7 mouse cellular contexts compared by ENCODE assay signal in the genomic region with DNA sequence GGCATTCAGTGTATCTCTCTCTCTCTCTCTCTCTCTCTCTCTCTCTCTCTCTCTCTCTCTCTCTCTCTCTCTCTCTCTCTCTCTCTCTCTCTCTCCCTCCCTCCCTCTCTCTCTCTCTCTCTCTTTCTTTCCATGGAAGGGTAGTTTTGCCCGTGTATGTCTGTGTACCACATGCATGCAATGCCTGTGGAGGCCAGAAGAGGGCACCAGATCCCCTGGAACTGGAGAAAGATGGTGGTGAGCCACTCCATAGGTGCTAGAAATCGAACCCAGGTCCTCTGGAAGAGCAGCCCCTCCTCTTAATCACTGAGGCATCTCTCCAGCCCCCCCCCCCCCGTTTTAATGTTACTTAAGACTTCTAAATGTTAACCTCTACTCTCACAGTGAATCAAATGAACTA. TPM values are rescaled to one million over a fixed set of nuclear protein-coding genes. Genes with fewer than 3 reads are reported as not detected.
A peak's percentile ranks its signal among the peaks of the same experiment; 100 is the strongest.
DNase-seq lines count a peak whose midpoint lies in the region; ATAC-seq and TF ChIP-seq lines count a peak whose summit lies in the region.
"Not testable (repeated sequence)": the region's sequence is repeated elsewhere in the genome, so short reads cannot be mapped to it uniquely, and the experiment has no call there.

No protein-coding gene starts in this region.

- not testable (repeated sequence) for TF ChIP-seq EP300 in ES-Bruce4 (IDR thresholded peaks at IDR 0.05; ENCODE audit: insufficient read depth, low read depth, low read length)

- not testable (repeated sequence) for H3K9me3 ChIP-seq in ES-Bruce4 (replicated peaks; ENCODE audit: control insufficient read depth, insufficient read depth, low read length, poor library complexity, severe bottlenecking); forebrain, postnatal 0 days (ENCODE audit: low read length); intestine, postnatal 0 days (ENCODE audit: control insufficient read depth)

- not testable (repeated sequence) for ATAC-seq in forebrain, postnatal 0 days; intestine, postnatal 0 days
- 0 out of 2 replicates have a peak, but pooled peaks have one; percentile 40 for ATAC-seq in megakaryocyte, adult 5-6 weeks (ENCODE audit: poor library complexity, severe bottlenecking)

- TF ChIP-seq CTCF in ES-Bruce4 (IDR thresholded peaks at IDR 0.05; ENCODE audit: low read depth, low read length), result peak; percentile 81
- TF ChIP-seq CTCF in forebrain, postnatal 0 days (IDR thresholded peaks at IDR 0.05; ENCODE audit: low read depth), result peak; percentile 43
- TF ChIP-seq CTCF in intestine, postnatal 0 days (IDR thresholded peaks at IDR 0.05; ENCODE audit: low read depth), result peak; percentile 71
- TF ChIP-seq CTCF in testis, adult 2 months (IDR thresholded peaks at IDR 0.05; ENCODE audit: control insufficient read depth, insufficient read depth, insufficient replicate concordance, low read depth, low read length), result peak; percentile 78; the same call in 1 of the 2 replicates

- H3K27me3 ChIP-seq in ES-Bruce4 (ENCODE audit: control insufficient read depth, insufficient read depth, low read length, poor library complexity, severe bottlenecking); forebrain, postnatal 0 days (ENCODE audit: insufficient read depth, low read length); intestine, postnatal 0 days (replicated peaks; ENCODE audit: control insufficient read depth, insufficient read depth, low read length); testis, adult 2 months (ENCODE audit: control insufficient read depth, insufficient read depth, low read length): not testable (repeated sequence)

- not testable (repeated sequence) for H3K36me3 ChIP-seq in ES-Bruce4 (ENCODE audit: control insufficient read depth, insufficient read depth, low read length, poor library complexity, severe bottlenecking); forebrain, postnatal 0 days (ENCODE audit: insufficient read depth); intestine, postnatal 0 days (ENCODE audit: control insufficient read depth, insufficient read depth); testis, adult 2 months (ENCODE audit: control insufficient read depth, insufficient read depth, low read length)

- H3K27ac ChIP-seq in ES-Bruce4 (ENCODE audit: insufficient read depth, low read length); forebrain, postnatal 0 days (ENCODE audit: low read depth, low read length); intestine, postnatal 0 days (ENCODE audit: low read depth, low read length); testis, adult 2 months (ENCODE audit: control insufficient read depth, insufficient read depth, low read depth, low read length): not testable (repeated sequence)

- H3K4me3 ChIP-seq in ES-Bruce4 (ENCODE audit: low read depth, low read length); forebrain, postnatal 0 days (ENCODE audit: low read depth, low read length); intestine, postnatal 0 days (ENCODE audit: low read depth, low read length); testis, adult 2 months (ENCODE audit: control insufficient read depth, low read depth, low read length): not testable (repeated sequence)

- not testable (repeated sequence) for H3K4me1 ChIP-seq in ES-Bruce4 (ENCODE audit: control insufficient read depth, insufficient read depth, low read length); forebrain, postnatal 0 days (ENCODE audit: insufficient read depth); intestine, postnatal 0 days (replicated peaks; ENCODE audit: control insufficient read depth, insufficient read depth, low read length); testis, adult 2 months (ENCODE audit: control insufficient read depth, insufficient read depth, low read length)

- 39% methylated on average over 3 of the region's 3 CpGs for WGBS in forebrain, postnatal 0 days
- WGBS in intestine, postnatal 0 days, result 60% methylated on average over 3 of the region's 3 CpGs

- not testable (repeated sequence) for TF ChIP-seq POLR2A in ES-Bruce4 (IDR thresholded peaks at IDR 0.05; ENCODE audit: insufficient read depth, low read length); testis, adult 2 months (IDR thresholded peaks at IDR 0.05; ENCODE audit: control insufficient read depth, low read depth, low read length)

- not testable (repeated sequence) for H3K4me2 ChIP-seq in forebrain, postnatal 0 days (ENCODE audit: low read depth); intestine, postnatal 0 days (replicated peaks; ENCODE audit: low read depth)

- H3K9ac ChIP-seq in ES-Bruce4 (ENCODE audit: low read depth, poor library complexity, severe bottlenecking); forebrain, postnatal 0 days; intestine, postnatal 0 days (ENCODE audit: low read depth, low read length): not testable (repeated sequence)

- DNase-seq in adrenal gland, postnatal 14 days, result peak; percentile 22
- DNase-seq in forebrain, postnatal 0 days, result not testable (repeated sequence)
- peak; percentile 12 for DNase-seq in liver

RNA-seq across cellular contexts. Expression of a gene that starts 39.1 kb away (rescaled TPM):
- 45.3 and 47.6 TPM in 2 replicates for polyA plus RNA-seq in ES-Bruce4 (2011; ENCODE audit: insufficient read depth, insufficient read length, low read depth, missing spikeins)
- total RNA-seq in adrenal gland, postnatal 14 days (2021), result 15.9 and 17.0 TPM in 2 replicates
- 19.1 and 25.9 TPM in 2 replicates for total RNA-seq in forebrain, postnatal 0 days (2014; rRNA removed)
- polyA plus RNA-seq in forebrain, postnatal 0 days (2015; fragmentation: Nextera tagmentation; extraction: Ambion mirVana), result 18.1 and 22.5 TPM in 2 replicates
- polyA plus RNA-seq in intestine, postnatal 0 days (2015; fragmentation: Nextera tagmentation; extraction: Ambion mirVana), result 9.6 TPM in 2 replicates
- total RNA-seq in megakaryocyte, adult 5-6 weeks (2015), result 33.2 and 48.0 TPM in 2 replicates
- total RNA-seq in megakaryocyte, adult 5-6 weeks (2017), result 4.9 and 6.3 TPM in 2 replicates
- polyA plus RNA-seq in testis, adult 2 months (2012; rRNA removed), result 17.6 and 19.2 TPM in 2 replicates
